Mouse (Mus musculus): ENCODE data around the gene Tmem50b.

GRCm38 (mm10) chr16:91612525-91612924, 14.9 kb upstream of the Tmem50b start:
- no peak for TF ChIP-seq CTCF (IDR thresholded peaks at IDR 0.05; ENCODE audit: extremely low read depth, insufficient read depth, low read length)
- TF ChIP-seq POLR2A (IDR thresholded peaks at IDR 0.05; ENCODE audit: extremely low read depth, insufficient read depth, low read length): no peak
